Mouse (Mus musculus) adipose tissue, adult 10 weeks (tissue): ENCODE measurements around the gene Gstm1. TPM values are rescaled to one million over a fixed set of nuclear protein-coding genes. Genes with fewer than 3 reads are reported as not detected.

Experiments
- polyA plus RNA-seq: library from polyadenylated mRNA; stranded (reverse); fragments of 350-450 nt; fragmentation: Illumina TruSeq; extraction: RNeasy Lipid Tissue Mini Kit (QIAGEN cat#74804); gene quantifications from one replicate; pipeline ENCODE4 v1.2.3, GENCODE M21; 2014; ENCODE audit warnings: low read depth, low replicate concordance

Gene Gstm1
- polyA plus RNA-seq: 759 TPM

DNA sequence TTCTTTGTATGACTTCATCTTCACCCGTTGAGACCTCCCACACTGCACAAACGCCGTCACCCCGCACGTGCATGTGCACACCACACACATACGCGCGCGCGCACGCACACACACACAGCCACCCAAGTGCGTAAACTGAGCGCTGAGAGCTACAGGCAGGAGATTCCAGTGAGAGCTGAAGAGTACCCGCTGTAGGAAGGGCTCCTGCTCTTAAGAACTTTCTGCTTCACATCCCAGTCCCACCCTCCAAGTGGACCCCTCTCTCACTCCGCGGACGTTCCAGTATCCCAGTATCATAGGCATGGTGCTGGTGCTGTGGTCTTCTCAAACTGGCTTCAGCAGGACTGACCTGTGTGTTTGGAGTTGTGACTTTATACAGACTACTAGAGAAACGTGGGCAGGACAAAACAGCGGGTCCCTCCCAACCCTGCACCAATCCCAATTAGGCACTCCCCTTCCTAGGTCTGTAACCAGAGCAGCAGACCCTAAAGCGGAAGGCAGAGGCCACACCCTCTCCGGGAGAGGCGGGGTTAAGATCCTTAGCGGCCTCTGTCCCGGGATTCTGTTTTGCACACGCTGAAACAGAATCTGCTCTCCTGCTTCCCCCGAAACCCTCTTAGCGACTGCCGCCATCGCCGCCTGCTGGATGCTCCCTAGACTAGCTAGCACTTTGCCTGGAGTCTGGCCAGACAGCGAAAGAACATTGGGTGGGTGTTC, at the start of gene Gstm1:
Gstm1 (minus strand) TSS at position 501 of the 717 bp plus-strand sequence.

DNA sequence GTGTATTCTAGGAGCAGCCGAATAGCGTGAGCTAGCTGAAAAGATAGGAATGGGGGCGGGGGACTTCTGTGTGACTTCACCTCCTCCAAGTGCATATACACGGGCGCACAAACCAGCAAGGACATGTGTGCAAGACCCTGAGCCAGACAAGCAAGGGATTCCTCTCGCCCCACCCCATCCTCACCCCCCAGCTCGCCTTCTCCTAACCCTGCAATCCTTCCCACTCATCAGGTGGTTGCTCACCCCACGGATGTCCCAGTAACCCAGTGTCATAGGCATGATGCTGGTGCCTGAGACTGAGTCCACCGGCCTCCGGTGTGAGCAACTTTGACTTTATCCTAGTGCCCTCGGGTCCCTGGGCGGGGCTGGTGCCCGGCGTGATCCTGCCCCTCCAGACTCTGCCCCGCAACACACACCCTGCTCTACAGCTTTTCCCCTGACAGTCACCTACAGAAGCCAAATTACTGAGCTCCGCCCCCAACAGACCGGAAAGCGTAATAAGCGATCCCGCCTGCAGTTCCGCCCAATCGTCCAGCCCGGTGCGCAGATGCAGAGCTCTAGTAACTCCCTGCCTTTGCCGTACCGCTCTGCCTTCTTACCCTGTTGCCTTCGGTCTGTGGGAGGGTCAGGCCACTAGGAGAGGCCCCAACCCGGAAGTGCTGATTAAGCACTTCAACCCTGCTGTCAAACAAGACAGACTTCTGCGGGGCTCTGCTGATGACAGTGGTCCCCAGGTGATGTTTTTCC, 26.8 kb upstream of the Gstm1 start, which contains the start of gene Gstm4:
Gstm4 (minus strand) TSS at position 501 of the 747 bp plus-strand sequence.

DNA sequence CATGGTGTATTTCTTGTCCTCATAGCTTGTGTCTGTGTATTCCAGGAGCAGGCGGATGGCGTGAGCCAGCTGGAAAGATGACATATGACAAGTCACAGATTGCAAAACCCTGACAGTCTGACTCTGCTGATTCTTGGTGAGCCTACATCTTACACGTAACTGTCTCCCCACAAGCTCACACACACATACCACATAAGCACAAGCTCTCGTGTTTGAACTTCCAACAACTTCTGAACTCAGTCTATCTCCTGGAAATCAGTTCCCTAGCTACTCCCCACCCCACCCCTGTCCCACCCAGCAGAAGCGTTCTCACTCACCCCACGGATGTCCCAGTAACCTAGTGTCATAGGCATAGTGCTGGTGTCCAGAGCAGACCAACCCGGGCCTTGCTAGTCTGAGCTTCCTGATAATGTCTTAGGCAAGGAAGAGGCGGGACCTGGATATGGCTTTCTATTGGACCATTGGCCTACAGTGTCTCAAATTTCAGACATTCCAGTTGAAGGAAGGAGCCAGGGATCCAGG, 31.7 kb downstream of the Gstm1 start, which contains the start of gene Gstm2:
Gstm2 (minus strand) TSS at position 413 of the 522 bp plus-strand sequence.

DNA sequence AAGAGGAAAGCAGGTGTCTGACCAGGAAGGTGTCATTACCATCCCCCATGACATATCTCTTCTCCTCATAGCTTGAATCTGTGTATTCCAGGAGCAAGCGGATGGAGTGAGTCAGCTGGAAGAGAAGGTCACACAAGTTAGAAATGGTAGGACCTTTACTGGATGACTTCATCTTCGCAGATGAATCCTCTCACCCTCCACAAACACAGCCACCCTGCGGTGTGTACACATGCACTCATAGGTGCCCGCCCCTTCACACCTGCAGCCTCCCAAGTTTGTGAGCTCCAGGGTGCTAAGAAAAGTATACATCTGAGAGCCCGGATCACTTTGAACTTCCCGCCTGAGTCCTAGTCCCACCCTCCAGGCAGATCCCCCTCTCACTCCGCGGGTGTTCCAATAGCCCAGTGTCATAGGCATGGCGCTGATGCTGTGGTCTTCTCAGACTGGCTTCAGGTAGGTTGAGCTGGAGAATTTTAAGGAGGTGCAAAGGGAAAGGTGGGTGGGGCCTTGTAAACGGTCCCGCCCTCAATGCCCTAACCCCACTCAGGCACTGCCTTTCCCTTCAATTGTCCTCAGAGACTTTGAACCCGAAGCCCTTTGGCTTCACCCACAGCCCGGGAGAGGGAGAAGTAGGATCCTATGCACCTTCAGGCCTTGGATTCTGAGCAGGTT, 48.9 kb downstream of the Gstm1 start, which contains the start of gene Gstm3:
Gstm3 (minus strand) TSS at position 560 of the 672 bp plus-strand sequence.

Other genes starting within 250 kb of the Gstm1 start
- gene Eps8l3, start 140.7 kb downstream of the Gstm1 start, polyA plus RNA-seq: 1.5 TPM
- gene Gstm5, start 122.2 kb downstream of the Gstm1 start, polyA plus RNA-seq: 317 TPM
- 712 TPM for gene Gstm7, start 86.2 kb downstream of the Gstm1 start, polyA plus RNA-seq
- gene Gstm6, start 74.2 kb downstream of the Gstm1 start, polyA plus RNA-seq: 226 TPM
- gene Gstm3, start 48.7 kb downstream of the Gstm1 start, polyA plus RNA-seq: 0.32 TPM
- gene Gstm2, start 31.5 kb downstream of the Gstm1 start, polyA plus RNA-seq: 898 TPM
- 42.1 TPM for gene Gstm4, start 26.9 kb upstream of the Gstm1 start, polyA plus RNA-seq
- gene Ampd2, start 68.7 kb upstream of the Gstm1 start, polyA plus RNA-seq: 24.9 TPM
- 7.7 TPM for gene Gnat2, start 74.8 kb upstream of the Gstm1 start, polyA plus RNA-seq
- 87.4 TPM for gene Gnai3, start 128.2 kb upstream of the Gstm1 start, polyA plus RNA-seq
- not detected for gene Gpr61, start 136.9 kb upstream of the Gstm1 start, polyA plus RNA-seq
- 8.0 TPM for gene Amigo1, start 168.4 kb upstream of the Gstm1 start, polyA plus RNA-seq
- 10.6 TPM for gene Cyb561d1, start 183.2 kb upstream of the Gstm1 start, polyA plus RNA-seq
- 7.0 TPM for gene Atxn7l2, start 193.0 kb upstream of the Gstm1 start, polyA plus RNA-seq
- 2.5 TPM for gene Sypl2, start 208.7 kb upstream of the Gstm1 start, polyA plus RNA-seq
- 108 TPM for gene Psma5, start 239.0 kb upstream of the Gstm1 start, polyA plus RNA-seq